ENCODE assay signal across 22 mouse cellular contexts in the genomic region with DNA sequence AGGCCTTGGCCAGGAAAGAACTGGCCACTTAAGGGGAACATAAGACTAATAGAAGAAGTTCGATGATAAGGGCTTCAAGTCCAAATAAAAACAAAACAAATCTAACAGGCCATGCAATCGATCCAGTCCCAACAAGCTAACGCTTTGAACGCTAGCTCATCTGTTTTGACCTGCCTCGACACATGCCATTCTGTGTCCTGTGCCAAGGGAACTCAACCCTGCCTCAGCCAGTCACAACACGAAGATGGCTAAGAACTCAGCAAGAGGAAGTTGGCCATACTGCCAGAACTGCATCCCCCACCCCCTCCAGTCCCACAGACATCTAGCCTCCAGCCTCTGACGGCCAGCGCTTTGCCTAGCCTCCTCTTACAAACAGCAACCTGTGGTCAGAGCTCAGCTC.
"Had no signal": no experiment of that assay in that cellular context is flagged by ENCODE, and none has a peak within 500 bp of the region (broad histone marks: within the 10 kb centered on the region; RNA-seq: fewer than 3 reads in every experiment).

No protein-coding gene starts in this region.

- H3K27ac ChIP-seq: kidney, postnatal 0 days; layer of hippocampus, adult 2 months; limb, embryonic 13.5 days; liver, embryonic 12.5 days; liver, embryonic 15.5 days; lung, embryonic 15.5 days; midbrain, embryonic 10.5 days; midbrain, embryonic 13.5 days; neural tube, embryonic 13.5 days had no signal

- H3K4me1 ChIP-seq: liver, embryonic 12.5 days; liver, embryonic 15.5 days; lung, embryonic 15.5 days; megakaryocyte, embryonic 14.5 days; neural tube, embryonic 13.5 days had no signal

- H3K4me3 ChIP-seq: layer of hippocampus, adult 2 months; limb, embryonic 10.5 days; limb, embryonic 13.5 days; liver, embryonic 12.5 days; liver, embryonic 15.5 days; lung, embryonic 15.5 days; megakaryocyte, embryonic 14.5 days; midbrain, embryonic 10.5 days; midbrain, embryonic 13.5 days; myocyte; neural tube, embryonic 13.5 days had no signal

- ATAC-seq: liver, embryonic 12.5 days; midbrain, embryonic 13.5 days; midbrain, embryonic 16.5 days had no signal

- H3K27me3 ChIP-seq: limb, embryonic 13.5 days; liver, embryonic 12.5 days; liver, embryonic 15.5 days; lung, embryonic 15.5 days; megakaryocyte, embryonic 14.5 days; midbrain, embryonic 13.5 days; neural tube, embryonic 13.5 days had no signal

- H3K36me3 ChIP-seq: limb, embryonic 10.5 days; limb, embryonic 13.5 days; liver, embryonic 12.5 days; liver, embryonic 15.5 days; lung, embryonic 15.5 days; midbrain, embryonic 10.5 days; midbrain, embryonic 13.5 days; neural tube, embryonic 13.5 days had no signal

- DNase-seq: kidney, adult 2 months; kidney, postnatal 25 days; layer of hippocampus, adult 9-11 months; liver; lung, adult 18-20 months; lung, postnatal 10 days; lung, postnatal 36 days; thymus, postnatal 14 days; thymus, postnatal 4 days had no signal

- H3K9ac ChIP-seq: limb, embryonic 13.5 days; liver, embryonic 12.5 days; liver, embryonic 15.5 days; lung, embryonic 15.5 days; midbrain, embryonic 13.5 days; neural tube, embryonic 13.5 days had no signal

- H3K4me2 ChIP-seq: limb, embryonic 13.5 days; liver, embryonic 12.5 days; liver, embryonic 15.5 days; lung, embryonic 15.5 days; midbrain, embryonic 13.5 days; neural tube, embryonic 13.5 days had no signal

- H3K9me3 ChIP-seq: limb, embryonic 10.5 days; limb, embryonic 13.5 days; liver, embryonic 12.5 days; liver, embryonic 15.5 days; lung, embryonic 15.5 days; megakaryocyte, embryonic 14.5 days; midbrain, embryonic 10.5 days; midbrain, embryonic 13.5 days; neural tube, embryonic 13.5 days had no signal
